Mouse (Mus musculus) limb, embryonic 15.5 days (tissue): Measurements from ENCODE around the gene Rnf150. TPM values are rescaled to one million over a fixed set of nuclear protein-coding genes. Genes with fewer than 3 reads are reported as not detected.

Experiments
- ATAC-seq: fragments of 200-750 bp; cut with Nextera tagmentation; 2 replicates; pipeline ENCODE4 v1.8.0; 2017; ENCODE audit warnings: low read depth, moderate TSS enrichment; ENCODE audit not compliant: insufficient number of reproducible peaks, low FRiP score, low TSS enrichment
- H3K27ac ChIP-seq: fragments of 300-500 bp; sonication (generic); 2 replicates; pipeline ENCODE4 v1.5.1; 2015; ENCODE audit warnings: moderate library complexity, mild to moderate bottlenecking, inconsistent platforms
- H3K27me3 ChIP-seq: fragments of 300-500 bp; sonication (generic); 2 replicates; pipeline ENCODE4 v1.6.1; 2015; ENCODE audit warnings: inconsistent platforms
- H3K36me3 ChIP-seq: fragments of 300-500 bp; sonication (generic); 2 replicates; pipeline ENCODE4 v1.6.1; 2015; ENCODE audit warnings: inconsistent platforms
- H3K4me1 ChIP-seq: fragments of 300-500 bp; sonication (generic); 2 replicates; pipeline ENCODE4 v1.6.1; 2015; ENCODE audit warnings: inconsistent platforms
- H3K4me2 ChIP-seq: fragments of 300-500 bp; sonication (generic); 2 replicates; pipeline ENCODE4 v1.6.1; 2015; ENCODE audit warnings: mild to moderate bottlenecking, inconsistent platforms
- H3K4me3 ChIP-seq: fragments of 300-500 bp; sonication (generic); 2 replicates; pipeline ENCODE4 v1.5.1; 2015; ENCODE audit warnings: mild to moderate bottlenecking, inconsistent platforms
- H3K9ac ChIP-seq: fragments of 300-500 bp; sonication (generic); 2 replicates; pipeline ENCODE4 v1.6.1; 2015; ENCODE audit warnings: inconsistent platforms
- H3K9me3 ChIP-seq: fragments of 300-500 bp; sonication (generic); 2 replicates; pipeline ENCODE4 v1.6.1; 2016; ENCODE audit warnings: inconsistent platforms
- WGBS: fragments of 180-500 bp; shearing (Covaris S2); methylation state at CpG from one replicate; pipeline ENCODE4 v1.1.7; 2015; 5-methylcytosine and 5-hydroxymethylcytosine counted together
- polyA plus RNA-seq: library from polyadenylated mRNA; unstranded; fragments of >200 nt; fragmentation: Nextera tagmentation; extraction: Ambion mirVana; gene quantifications from 2 replicates; pipeline ENCODE4 v1.2.1, GENCODE M21; 2015

The Rnf150 gene
- polyA plus RNA-seq, 1 experiment from 2014 or later = 1.1 TPM

GRCm38 (mm10) chr8:82863745-82864520 lies 777 bp downstream of the Rnf150 start:
- Histone ChIP-seq H3K27me3 (no peaks in the 10 kb centered on the region), H3K9ac (peak overlapping the region; percentile 71), H3K36me3 (no peaks in the 10 kb centered on the region), H3K4me2 (peak overlapping the region; percentile 90), H3K9me3 (no peaks in the 10 kb centered on the region), H3K4me3 (peak overlapping the region; percentile 78), H3K27ac (peak overlapping the region; percentile 74), H3K4me1 (peaks cover 15% of the 10 kb centered on the region; the same call in 1 of the 2 replicates)
- 0 out of 2 replicates have a peak, but pooled peaks have one; percentile 25 for ATAC-seq
- WGBS = under 1% methylated on average over 79 of the region's 80 CpGs

- Histone ChIP-seq H3K9me3 (no peaks in the 10 kb centered on the region), H3K27ac (0 out of 2 replicates have a peak overlapping the region, but pooled peaks have one; percentile 74), H3K4me1 (peaks cover 15% of the 10 kb centered on the region; the same call in 1 of the 2 replicates), H3K9ac (peak overlapping the region; percentile 71), H3K4me3 (peak overlapping the region; percentile 78), H3K27me3 (no peaks in the 10 kb centered on the region), H3K36me3 (no peaks in the 10 kb centered on the region), H3K4me2 (peak overlapping the region; percentile 90)
- ATAC-seq = no peak
- under 1% methylated on average over 10 of the region's 10 CpGs for WGBS
These were observed 1.3 kb downstream of the Rnf150 start for GRCm38 (mm10) chr8:82864521-82864818.

DNA sequence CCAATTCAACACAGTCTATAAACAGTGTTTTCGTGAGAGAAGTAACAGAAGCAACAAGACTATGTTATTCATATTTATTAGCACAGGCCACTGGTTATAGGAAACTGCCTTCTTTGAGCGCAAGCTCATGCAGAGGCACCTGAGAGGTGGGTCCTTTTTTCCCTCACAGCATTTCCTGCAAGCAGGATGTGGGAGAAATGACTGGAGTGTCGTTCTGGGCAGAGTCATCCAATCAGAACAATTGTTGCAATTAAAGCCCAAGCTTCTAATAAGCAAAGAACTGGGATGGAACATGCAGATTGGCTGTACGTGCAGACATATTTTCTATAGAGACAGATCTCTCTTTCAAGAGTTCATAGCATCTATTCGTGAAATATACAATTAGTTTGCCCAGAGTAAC lies 2.1 kb downstream of the Rnf150 start:
- H3K27ac ChIP-seq = no peak overlapping the region
- H3K36me3 ChIP-seq = no peaks in the 10 kb centered on the region
- H3K9ac ChIP-seq = no peak overlapping the region
- H3K9me3 ChIP-seq = no peaks in the 10 kb centered on the region
- ATAC-seq = no peak
- 26% methylated on average over 5 of the region's 5 CpGs for WGBS
- H3K4me1 ChIP-seq = peaks cover 15% of the 10 kb centered on the region; the same call in 1 of the 2 replicates
- peak overlapping the region; percentile 90; the same call in 1 of the 2 replicates for H3K4me2 ChIP-seq
- peak overlapping the region; percentile 78 for H3K4me3 ChIP-seq
- no peaks in the 10 kb centered on the region for H3K27me3 ChIP-seq

GRCm38 (mm10) chr8:82866251-82866650 lies 3.1 kb downstream of the Rnf150 start:
- H3K27me3 ChIP-seq = no peaks in the 10 kb centered on the region
- no peak for ATAC-seq

DNA sequence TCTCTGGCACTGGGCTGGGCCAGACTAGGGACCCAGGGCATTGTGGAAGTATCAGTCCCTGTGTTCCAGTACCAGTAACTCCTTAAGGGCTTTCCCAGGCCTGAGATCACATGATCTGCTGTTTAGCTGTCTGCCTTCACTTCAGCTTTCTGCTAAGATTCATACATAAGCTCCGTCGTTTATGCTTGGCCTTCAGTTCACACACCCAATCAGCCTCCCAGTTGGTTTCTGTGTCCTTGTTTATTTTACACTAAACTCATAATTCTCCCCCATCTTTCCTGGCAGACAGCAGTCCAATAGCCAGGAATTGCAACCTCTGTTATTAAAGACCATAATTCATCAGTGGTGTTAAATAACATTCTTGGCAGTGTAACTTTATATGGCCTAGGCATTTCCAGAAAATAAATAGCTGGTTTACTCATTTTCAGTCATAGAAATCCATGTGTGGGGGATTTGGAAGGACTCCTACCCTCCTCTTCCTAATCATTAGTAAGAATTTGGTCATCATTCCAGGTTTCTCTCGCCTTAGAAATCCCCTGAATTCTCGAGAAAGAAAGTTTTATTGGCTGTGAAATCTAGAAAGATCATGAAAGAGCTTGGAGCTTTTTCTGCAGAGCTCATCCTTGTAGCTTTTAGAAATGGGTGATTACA lies 7.8 kb downstream of the Rnf150 start:
- H3K4me2 ChIP-seq = no peak overlapping the region
- H3K36me3 ChIP-seq = no peaks in the 10 kb centered on the region
- peaks cover 6% of the 10 kb centered on the region; the same call in 1 of the 2 replicates for H3K4me1 ChIP-seq
- H3K4me3 ChIP-seq = no peak overlapping the region
- H3K9ac ChIP-seq = no peak overlapping the region
- H3K9me3 ChIP-seq = no peaks in the 10 kb centered on the region
- H3K27ac ChIP-seq = no peak overlapping the region
- no peak for ATAC-seq
- no peaks in the 10 kb centered on the region for H3K27me3 ChIP-seq
- 39% methylated on average over 4 of the region's 4 CpGs for WGBS

More at GRCm38 (mm10) chr8:82866251-82866650, 3.1 kb downstream of the Rnf150 start:
- no peaks in the 10 kb centered on the region for H3K36me3 ChIP-seq
- no peak overlapping the region for H3K4me2 ChIP-seq
- no peak overlapping the region for H3K27ac ChIP-seq
- H3K4me3 ChIP-seq = no peak overlapping the region
- no peaks in the 10 kb centered on the region for H3K9me3 ChIP-seq
- 23% methylated on average over 1 of the region's 1 CpGs for WGBS
- no peak overlapping the region for H3K9ac ChIP-seq
- peaks cover 17% of the 10 kb centered on the region; the same call in 1 of the 2 replicates for H3K4me1 ChIP-seq

GRCm38 (mm10) chr8:82871986-82872385 lies 8.8 kb downstream of the Rnf150 start:
- Histone ChIP-seq H3K27me3 (no peaks in the 10 kb centered on the region), H3K36me3 (no peaks in the 10 kb centered on the region), H3K4me3 (no peak overlapping the region), H3K4me1 (peaks cover 6% of the 10 kb centered on the region; the same call in 1 of the 2 replicates), H3K27ac (no peak overlapping the region), H3K4me2 (no peak overlapping the region), H3K9me3 (no peaks in the 10 kb centered on the region), H3K9ac (no peak overlapping the region)
- WGBS = 85% methylated on average over 4 of the region's 4 CpGs
- ATAC-seq = no peak

GRCm38 (mm10) chr8:82874102-82874501 lies 10.9 kb downstream of the Rnf150 start:
- Histone ChIP-seq H3K4me3 (no peak overlapping the region), H3K4me1 (peaks cover 6% of the 10 kb centered on the region; the same call in 1 of the 2 replicates), H3K9me3 (no peaks in the 10 kb centered on the region), H3K36me3 (no peaks in the 10 kb centered on the region), H3K27ac (no peak overlapping the region), H3K9ac (no peak overlapping the region), H3K27me3 (no peaks in the 10 kb centered on the region), H3K4me2 (no peak overlapping the region)
- no peak for ATAC-seq
- 86% methylated on average over 2 of the region's 2 CpGs for WGBS

DNA sequence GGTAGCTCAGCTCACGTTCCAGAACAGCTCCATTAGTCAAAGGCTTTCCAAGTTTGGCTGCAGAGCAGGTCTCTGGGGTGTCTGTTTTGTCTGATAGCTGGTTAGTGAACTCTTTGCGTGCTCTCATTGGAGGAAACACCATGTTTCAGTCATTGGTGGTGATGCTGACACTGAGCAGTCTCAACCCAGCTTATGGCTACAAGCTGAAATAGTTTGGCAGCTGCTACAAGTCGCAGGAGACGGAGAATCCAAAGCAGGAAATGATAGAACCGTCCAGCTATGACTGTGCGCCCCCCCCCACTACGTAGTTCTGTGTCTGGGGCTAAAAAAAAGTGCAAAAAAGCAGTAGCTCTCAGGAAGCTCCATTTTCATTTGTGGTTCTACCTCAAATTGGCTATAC lies 12.0 kb downstream of the Rnf150 start:
- Histone ChIP-seq H3K4me3 (no peak overlapping the region), H3K36me3 (no peaks in the 10 kb centered on the region), H3K9ac (no peak overlapping the region), H3K9me3 (no peaks in the 10 kb centered on the region), H3K4me1 (peaks cover 6% of the 10 kb centered on the region; the same call in 1 of the 2 replicates), H3K27ac (no peak overlapping the region), H3K4me2 (no peak overlapping the region), H3K27me3 (no peaks in the 10 kb centered on the region)
- 51% methylated on average over 7 of the region's 7 CpGs for WGBS
- no peak for ATAC-seq

DNA sequence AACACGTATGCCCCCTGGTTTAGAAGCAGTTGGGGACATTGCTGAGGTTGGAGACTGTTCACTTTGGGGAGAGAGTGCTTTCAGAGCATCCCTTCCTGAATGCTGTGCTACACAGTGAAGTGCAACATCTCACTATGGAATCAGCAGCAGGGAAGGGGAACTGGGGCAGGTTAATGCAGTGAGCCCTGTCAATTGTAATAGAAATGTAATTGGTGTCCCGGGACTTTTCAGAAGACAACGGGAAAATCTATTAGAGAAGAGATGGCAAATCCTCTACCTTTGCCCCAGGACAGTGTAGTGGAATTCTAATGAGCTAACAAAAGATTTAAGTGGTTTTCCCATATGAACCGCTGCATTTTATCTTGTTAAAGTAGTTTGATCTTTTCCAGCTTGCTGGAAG lies 21.3 kb downstream of the Rnf150 start:
- no peak overlapping the region for H3K4me3 ChIP-seq
- H3K27me3 ChIP-seq = no peaks in the 10 kb centered on the region
- H3K9me3 ChIP-seq = no peaks in the 10 kb centered on the region
- no peak overlapping the region for H3K4me2 ChIP-seq
- H3K27ac ChIP-seq = no peak overlapping the region
- H3K36me3 ChIP-seq = no peaks in the 10 kb centered on the region
- 46% methylated on average over 4 of the region's 4 CpGs for WGBS
- H3K9ac ChIP-seq = no peak overlapping the region
- no peak for ATAC-seq
- 0 out of 2 replicates have a peak, but pooled peaks cover 3% of the 10 kb centered on the region for H3K4me1 ChIP-seq

DNA sequence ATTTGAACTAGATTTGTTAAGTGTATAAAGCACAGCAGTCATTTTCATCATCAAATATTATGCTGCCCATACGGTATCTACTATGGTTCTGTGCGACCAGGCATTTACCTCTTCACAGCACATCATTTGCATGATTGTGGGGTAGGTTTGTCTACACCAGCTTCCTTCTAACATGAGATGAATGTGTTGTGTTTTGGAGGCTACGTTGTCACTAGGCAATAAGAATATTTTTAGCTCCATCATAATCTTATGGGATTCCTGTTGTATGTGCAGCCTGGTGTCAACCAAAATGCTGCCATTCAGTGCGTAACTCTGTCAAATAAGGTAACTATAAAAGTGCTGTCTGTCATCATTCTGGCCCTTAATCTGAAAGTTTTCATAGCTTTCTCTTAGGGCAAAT lies 24.1 kb downstream of the Rnf150 start:
- no peaks in the 10 kb centered on the region for H3K9me3 ChIP-seq
- no peak overlapping the region for H3K4me3 ChIP-seq
- 84% methylated on average over 4 of the region's 4 CpGs for WGBS
- no peak overlapping the region for H3K9ac ChIP-seq
- ATAC-seq = no peak
- no peak overlapping the region for H3K4me2 ChIP-seq
- no peak overlapping the region for H3K27ac ChIP-seq
- 0 out of 2 replicates have a peak, but pooled peaks cover 3% of the 10 kb centered on the region for H3K4me1 ChIP-seq
- no peaks in the 10 kb centered on the region for H3K36me3 ChIP-seq
- no peaks in the 10 kb centered on the region for H3K27me3 ChIP-seq

- 29% methylated on average over 10 of the region's 10 CpGs for WGBS
- Histone ChIP-seq H3K27me3 (no peaks in the 10 kb centered on the region), H3K4me3 (no peak overlapping the region), H3K9ac (no peak overlapping the region), H3K27ac (no peak overlapping the region), H3K4me1 (0 out of 2 replicates have a peak, but pooled peaks cover 3% of the 10 kb centered on the region), H3K9me3 (no peaks in the 10 kb centered on the region), H3K4me2 (no peak overlapping the region), H3K36me3 (no peaks in the 10 kb centered on the region)
- no peak for ATAC-seq
These were observed 26.0 kb downstream of the Rnf150 start for GRCm38 (mm10) chr8:82889062-82889720.

- peaks cover 2% of the 10 kb centered on the region; the same call in 1 of the 2 replicates for H3K4me1 ChIP-seq
- 35% methylated on average over 4 of the region's 4 CpGs for WGBS
- no peak for ATAC-seq
- H3K9me3 ChIP-seq = no peaks in the 10 kb centered on the region
- H3K27me3 ChIP-seq = no peaks in the 10 kb centered on the region
- H3K27ac ChIP-seq = no peak overlapping the region
- no peak overlapping the region for H3K4me3 ChIP-seq
- no peak overlapping the region for H3K9ac ChIP-seq
- H3K4me2 ChIP-seq = no peak overlapping the region
- H3K36me3 ChIP-seq = no peaks in the 10 kb centered on the region
These were observed 31.9 kb downstream of the Rnf150 start for GRCm38 (mm10) chr8:82895091-82895490.
